Mouse (Mus musculus): ENCODE measurements around the gene Fam71a. TPM values are rescaled to one million over a fixed set of nuclear protein-coding genes. Genes with fewer than 3 reads are reported as not detected.

Gene Fam71a
- total and polyA plus RNA-seq, 3 experiments = not detected

GRCm38 (mm10) chr1:191192213-191192612 is 27.6 kb upstream of the Fam71a start:
- dilution Hi-C loops (cut with MboI; ENCODE audit: extremely low pct_ligation_motif_present, extremely low pct_unique_long_range_greater_than_20kb, low sequenced_read_pairs) = no loop called here
- Histone ChIP-seq H3K36me3 (replicated peaks in 1 of 2; ENCODE audit: control insufficient read depth in 1 of 2, insufficient read depth in 1 of 2, low read length in 1 of 2) (no peaks in the 10 kb centered on the region), H3K79me2 (replicated peaks; ENCODE audit: control insufficient read depth, extremely low read depth, insufficient read depth, poor library complexity, severe bottlenecking) (no peaks in the 10 kb centered on the region), H3K4me3 (replicated peaks in 1 of 3; ENCODE audit: low read depth in 2 of 3, low read length in 2 of 3, poor library complexity in 1 of 3) (peak overlapping the region in 1 of 3 experiments; percentile 14), H3K4me2 (ENCODE audit: insufficient read depth, low read depth, poor library complexity, severe bottlenecking) (peak overlapping the region; percentile 76), H3K9me3 (replicated peaks; ENCODE audit: low read length) (no peaks in the 10 kb centered on the region), H3K4me1 (ENCODE audit: control insufficient read depth in 1 of 2, insufficient read depth in 2 of 2) (peaks cover 28 to 70% of the 10 kb centered on the region in 2 experiments), H3K27me3 (replicated peaks) (peaks cover 4% of the 10 kb centered on the region), H3K27ac (ENCODE audit: insufficient read depth, low read depth) (peak overlapping the region; percentile 53), H3K9ac (ENCODE audit: insufficient read depth, low read depth) (0 out of 2 replicates have a peak overlapping the region, but pooled peaks have one; percentile 16)
- TF ChIP-seq USF2 (conservative IDR thresholded peaks at IDR 0.05; ENCODE audit: low read depth, low read length) = no peak
- peak; percentile 54 for DNase-seq (ENCODE audit: extremely low read depth)
- in situ Hi-C loops (cut with MboI; ENCODE audit: low pct_ligation_motif_present, low pct_unique_long_range_greater_than_20kb, low sequenced_read_pairs) = no loop called here

GRCm38 (mm10) chr1:191189671-191190372 is 25.2 kb upstream of the Fam71a start:
- Histone ChIP-seq H3K9ac (ENCODE audit: insufficient read depth, low read depth) (no peak overlapping the region), H3K4me1 (ENCODE audit: control insufficient read depth in 1 of 2, insufficient read depth in 2 of 2) (peaks cover 31 to 81% of the 10 kb centered on the region in 2 experiments), H3K4me2 (ENCODE audit: insufficient read depth, low read depth, poor library complexity, severe bottlenecking) (no peak overlapping the region), H3K27me3 (replicated peaks) (no peaks in the 10 kb centered on the region), H3K4me3 (replicated peaks in 1 of 3; ENCODE audit: low read depth in 2 of 3, low read length in 2 of 3, poor library complexity in 1 of 3) (no peak overlapping the region), H3K79me2 (replicated peaks; ENCODE audit: control insufficient read depth, extremely low read depth, insufficient read depth, poor library complexity, severe bottlenecking) (no peaks in the 10 kb centered on the region), H3K27ac (ENCODE audit: insufficient read depth, low read depth) (no peak overlapping the region), H3K9me3 (replicated peaks; ENCODE audit: low read length) (peaks cover 5% of the 10 kb centered on the region), H3K36me3 (replicated peaks in 1 of 2; ENCODE audit: control insufficient read depth in 1 of 2, insufficient read depth in 1 of 2, low read length in 1 of 2) (no peaks in the 10 kb centered on the region)
- dilution Hi-C loops (cut with MboI; ENCODE audit: extremely low pct_ligation_motif_present, extremely low pct_unique_long_range_greater_than_20kb, low sequenced_read_pairs) = no loop called here
- TF ChIP-seq USF1 (IDR thresholded peaks at IDR 0.05; ENCODE audit: low read depth, low read length) (no peak), GABPA (IDR thresholded peaks at IDR 0.05; ENCODE audit: insufficient replicate concordance, low read depth, low read length) (no peak), MAFK (IDR thresholded peaks at IDR 0.05; ENCODE audit: insufficient replicate concordance, low read length) (no peak), BHLHE40 (IDR thresholded peaks at IDR 0.05; ENCODE audit: low read depth, low read length) (no peak), IRF4 (IDR thresholded peaks at IDR 0.05; ENCODE audit: low read depth, low read length) (no peak), NELFE (IDR thresholded peaks at IDR 0.05; ENCODE audit: low read depth, low read length) (no peak), HCFC1 (IDR thresholded peaks at IDR 0.05; ENCODE audit: low read depth, low read length) (no peak), CHD2 (IDR thresholded peaks at IDR 0.05; ENCODE audit: low read length) (no peak), PAX5 (IDR thresholded peaks at IDR 0.05; ENCODE audit: low read length) (no peak), TBP (conservative IDR thresholded peaks at IDR 0.05; ENCODE audit: low read depth, low read length) (no peak), ZKSCAN1 (IDR thresholded peaks at IDR 0.05; ENCODE audit: borderline replicate concordance, low read depth, low read length) (no peak), CHD1 (IDR thresholded peaks at IDR 0.05; ENCODE audit: low read depth, low read length) (no peak), ZNF384 (IDR thresholded peaks at IDR 0.05; ENCODE audit: low read depth, low read length) (no peak), ZC3H11A (IDR thresholded peaks at IDR 0.05; ENCODE audit: low read depth, low read length) (no peak), E2F4 (IDR thresholded peaks at IDR 0.05; ENCODE audit: insufficient replicate concordance, low read depth, low read length) (no peak), RCOR1 (conservative IDR thresholded peaks at IDR 0.05; ENCODE audit: low read depth, low read length) (no peak), POLR2AphosphoS2 (IDR thresholded peaks at IDR 0.05; ENCODE audit: low read depth, low read length) (no peak), KAT2A (IDR thresholded peaks at IDR 0.05; ENCODE audit: insufficient replicate concordance, low read length) (no peak)
- in situ Hi-C loops (cut with MboI; ENCODE audit: low pct_ligation_motif_present, low pct_unique_long_range_greater_than_20kb, low sequenced_read_pairs) = loop anchor here (10.0 kb wide), 1 partner anchor 95 kb away; the partner anchor contains the start of gene Batf3
- no peak for DNase-seq (ENCODE audit: extremely low read depth)

Measured in CH12.LX (cell line).